Mouse (Mus musculus) midbrain, embryonic 11.5 days (tissue): Measurements from ENCODE around the gene Ercc1. TPM values are rescaled to one million over a fixed set of nuclear protein-coding genes. Genes with fewer than 3 reads are reported as not detected.
A peak's percentile ranks its signal among the peaks of the same experiment; 100 is the strongest.

Source experiments
- ATAC-seq: fragments of 200-750 bp; cut with Nextera tagmentation; 2 replicates; pipeline ENCODE4 v1.8.0; 2017; ENCODE audit warnings: moderate TSS enrichment, moderate library complexity; ENCODE audit not compliant: low FRiP score
- DNase-seq: peaks from one replicate; pipeline ENCODE4 v3.0.0; 2015; ENCODE audit warnings: low spot score; ENCODE audit errors: missing footprints
- H3K27ac ChIP-seq: fragments of 300-500 bp; sonication (generic); 2 replicates; pipeline ENCODE4 v1.5.1; 2014; ENCODE audit warnings: low read depth, low read length
- H3K27me3 ChIP-seq: fragments of 300-500 bp; sonication (generic); 2 replicates; pipeline ENCODE4 v1.6.1; 2014; ENCODE audit warnings: mild to moderate bottlenecking, low read length, moderate library complexity, mixed read lengths; ENCODE audit not compliant: control insufficient read depth, insufficient read depth
- H3K36me3 ChIP-seq: fragments of 300-500 bp; sonication (generic); 2 replicates; pipeline ENCODE4 v1.6.1; 2014; ENCODE audit warnings: mild to moderate bottlenecking, low read length, moderate library complexity, mixed read lengths; ENCODE audit not compliant: control insufficient read depth, insufficient read depth
- H3K4me1 ChIP-seq: fragments of 300-500 bp; sonication (generic); 2 replicates; pipeline ENCODE4 v1.6.1; 2014; ENCODE audit warnings: low read length; ENCODE audit not compliant: control insufficient read depth, insufficient read depth
- H3K4me2 ChIP-seq: fragments of 300-500 bp; sonication (generic); 2 replicates; pipeline ENCODE4 v1.6.1; 2014; ENCODE audit warnings: mild to moderate bottlenecking, moderate library complexity
- H3K4me3 ChIP-seq: fragments of 300-500 bp; sonication (generic); 2 replicates; pipeline ENCODE4 v1.5.1; 2014; ENCODE audit warnings: low read depth, low read length
- H3K9ac ChIP-seq: fragments of 300-500 bp; sonication (generic); 2 replicates; pipeline ENCODE4 v1.6.1; 2014; ENCODE audit warnings: low read length
- H3K9me3 ChIP-seq: fragments of 300-500 bp; sonication (generic); 2 replicates; pipeline ENCODE4 v1.6.1; 2016; ENCODE audit warnings: low read length; ENCODE audit not compliant: control insufficient read depth
- WGBS: fragments of 180-500 bp; shearing (Covaris S2); extraction: QIAGEN DNeasy Blood & Tissue Kit; methylation state at CpG from one replicate; pipeline ENCODE4 v1.1.7; 2014; 5-methylcytosine and 5-hydroxymethylcytosine counted together
- polyA plus RNA-seq: library from polyadenylated mRNA; unstranded; fragments of >200 nt; fragmentation: Nextera tagmentation; extraction: Ambion mirVana; gene quantifications from 2 replicates; pipeline ENCODE4 v1.2.1, GENCODE M21; 2014

Gene Ercc1
- polyA plus RNA-seq, 1 experiment from 2014 or later: 111 TPM

DNA sequence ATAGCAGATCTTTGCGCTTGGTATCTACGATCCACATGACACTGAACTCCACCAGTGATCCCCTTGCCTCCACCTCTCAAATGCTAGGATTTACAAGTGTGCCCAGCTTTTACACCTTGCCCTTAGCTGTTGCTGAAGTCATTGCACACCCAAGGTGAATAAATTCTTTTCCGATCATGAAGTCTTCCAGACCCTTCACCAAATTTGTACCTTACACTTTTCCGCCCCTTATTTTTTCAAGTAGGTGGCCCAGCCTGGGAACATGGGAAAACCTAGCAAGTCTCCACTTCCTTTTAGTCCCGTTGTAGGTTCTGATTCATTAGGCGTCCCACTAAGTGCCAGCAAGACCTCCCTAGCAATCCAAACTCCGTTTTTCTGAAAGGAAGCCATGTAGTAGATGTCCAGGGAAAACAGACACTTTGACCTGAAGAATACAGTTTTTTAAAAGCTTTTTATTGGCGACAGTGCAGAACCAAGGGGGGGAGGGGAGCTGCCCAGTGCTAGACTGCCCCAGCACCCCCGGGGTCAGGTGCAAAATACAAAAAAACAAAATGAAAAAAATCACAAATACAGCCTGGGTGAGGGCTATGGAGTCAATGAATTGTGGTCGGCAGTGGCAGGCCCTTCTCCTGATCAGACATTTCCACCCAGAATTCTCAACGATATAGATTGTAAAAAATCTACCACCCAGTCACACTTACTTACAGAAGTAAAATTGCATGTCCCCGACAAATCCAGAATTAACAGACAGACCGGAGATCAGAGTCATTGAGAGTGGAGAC is 42.1 kb upstream of the Ercc1 start:
- Histone ChIP-seq H3K9me3 (no peaks in the 10 kb centered on the region), H3K4me2 (no peak overlapping the region), H3K36me3 (no peaks in the 10 kb centered on the region), H3K9ac (no peak overlapping the region), H3K4me3 (no peak overlapping the region; the same call in 1 of the 2 replicates), H3K27me3 (peaks cover 56% of the 10 kb centered on the region), H3K4me1 (peaks cover 12% of the 10 kb centered on the region), H3K27ac (no peak overlapping the region)
- DNase-seq: no peak
- WGBS: 52% methylated on average over 13 of the region's 13 CpGs
- ATAC-seq: no peak

DNA sequence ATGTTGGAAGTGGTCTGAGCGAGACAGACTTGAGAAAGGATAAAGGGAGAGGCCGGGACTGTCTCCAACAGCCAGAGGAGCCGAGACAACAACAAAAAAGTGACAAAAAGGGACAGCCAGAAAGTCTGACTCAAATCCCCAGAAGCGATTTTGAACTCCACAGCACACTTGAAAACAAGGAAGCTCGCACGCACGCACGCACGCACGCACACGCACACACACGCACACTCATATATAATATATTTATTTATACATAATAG is 41.6 kb upstream of the Ercc1 start:
- no peak for DNase-seq
- no peak for ATAC-seq
- no peak overlapping the region for H3K4me3 ChIP-seq
- H3K4me1 ChIP-seq: peaks cover 16% of the 10 kb centered on the region
- H3K36me3 ChIP-seq: no peaks in the 10 kb centered on the region
- no peak overlapping the region for H3K4me2 ChIP-seq
- no peak overlapping the region for H3K27ac ChIP-seq
- H3K9ac ChIP-seq: no peak overlapping the region
- H3K27me3 ChIP-seq: peaks cover 56% of the 10 kb centered on the region
- WGBS: 77% methylated on average over 12 of the region's 12 CpGs
- no peaks in the 10 kb centered on the region for H3K9me3 ChIP-seq

DNA sequence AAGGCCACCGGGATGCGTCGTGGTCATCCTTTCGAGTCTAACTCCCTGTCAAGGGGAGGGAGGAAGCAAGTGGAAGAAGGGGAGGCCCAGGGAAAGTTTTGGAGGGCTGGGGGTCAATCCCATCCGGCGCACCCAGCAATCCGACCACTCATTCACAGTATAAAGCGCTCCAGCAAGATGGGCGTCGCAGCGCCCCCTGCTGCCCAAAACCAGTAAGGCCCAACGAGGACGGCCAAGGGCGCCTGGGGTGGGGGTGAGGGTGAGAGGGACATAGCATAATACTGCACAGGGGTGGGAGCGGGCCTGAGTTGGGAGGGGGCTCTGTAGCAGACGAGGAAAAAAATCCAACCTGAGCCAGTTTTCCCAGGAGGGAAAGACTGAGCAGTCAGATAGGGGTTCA is 40.8 kb upstream of the Ercc1 start:
- whole genome bisulfite sequencing: under 1% methylated on average over 16 of the region's 16 CpGs
- H3K4me1 ChIP-seq: peaks cover 19% of the 10 kb centered on the region
- no peaks in the 10 kb centered on the region for H3K36me3 ChIP-seq
- H3K27ac ChIP-seq: no peak overlapping the region
- H3K27me3 ChIP-seq: peaks cover 56% of the 10 kb centered on the region
- peak overlapping the region; percentile 33 for H3K4me2 ChIP-seq
- ATAC-seq: peak; percentile 27
- H3K9me3 ChIP-seq: no peaks in the 10 kb centered on the region
- DNase-seq: peak; percentile 99
- H3K9ac ChIP-seq: 0 out of 2 replicates have a peak overlapping the region, but pooled peaks have one; percentile 22
- H3K4me3 ChIP-seq: no peak overlapping the region

DNA sequence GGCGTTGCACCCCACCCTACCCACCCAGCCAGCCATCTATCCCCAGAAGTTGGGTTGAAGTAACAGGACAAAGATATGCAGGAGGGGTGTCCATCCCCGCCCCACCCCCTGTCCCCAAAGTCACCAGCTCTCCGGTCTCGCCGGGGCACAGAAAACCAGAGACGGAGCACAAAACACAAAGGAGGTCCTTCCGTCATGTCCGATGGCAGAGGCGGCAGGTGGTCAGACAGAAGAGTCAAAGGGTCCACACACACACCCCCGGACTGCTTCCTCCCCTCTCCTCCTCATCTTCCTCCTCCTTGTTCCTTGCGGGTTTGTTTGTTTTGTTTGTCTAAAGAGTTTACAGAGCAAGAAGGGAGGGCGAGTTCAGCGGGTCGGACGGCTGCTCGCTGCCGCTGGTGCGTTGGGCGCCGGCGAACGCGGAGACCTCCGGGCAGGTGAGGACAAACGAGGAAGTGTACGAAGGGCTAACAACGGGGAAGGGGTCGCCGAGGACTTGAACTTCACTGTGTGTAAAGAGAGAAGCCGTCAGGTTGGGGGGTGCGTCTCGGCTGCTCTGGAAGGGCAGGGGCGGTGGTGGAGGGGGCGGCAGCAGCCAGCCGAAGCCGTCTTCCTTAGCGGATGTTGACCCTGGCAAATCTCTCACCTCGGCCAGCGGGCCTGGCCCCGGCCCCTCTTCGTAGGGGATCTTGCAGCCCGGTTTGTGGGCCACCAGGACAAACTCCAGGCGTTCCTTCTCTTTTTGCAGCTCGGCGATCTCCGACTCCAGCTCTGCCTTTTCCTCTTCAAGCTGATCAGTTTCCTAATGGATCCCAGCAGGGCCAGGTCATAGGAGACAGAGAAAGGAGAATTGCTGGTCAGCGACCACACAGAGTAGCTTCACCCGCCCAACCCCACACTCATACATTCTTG is 39.8 kb upstream of the Ercc1 start:
- peak; percentile 90 for DNase-seq
- peak overlapping the region; percentile 37; the same call in 1 of the 2 replicates for H3K9ac ChIP-seq
- peaks cover 56% of the 10 kb centered on the region for H3K27me3 ChIP-seq
- no peak overlapping the region for H3K27ac ChIP-seq
- H3K4me1 ChIP-seq: peaks cover 28% of the 10 kb centered on the region
- peak overlapping the region; percentile 43 for H3K4me2 ChIP-seq
- peak overlapping the region; percentile 22 for H3K4me3 ChIP-seq
- 2% methylated on average over 47 of the region's 48 CpGs for WGBS
- no peaks in the 10 kb centered on the region for H3K36me3 ChIP-seq
- H3K9me3 ChIP-seq: no peaks in the 10 kb centered on the region
- ATAC-seq: no peak

DNA sequence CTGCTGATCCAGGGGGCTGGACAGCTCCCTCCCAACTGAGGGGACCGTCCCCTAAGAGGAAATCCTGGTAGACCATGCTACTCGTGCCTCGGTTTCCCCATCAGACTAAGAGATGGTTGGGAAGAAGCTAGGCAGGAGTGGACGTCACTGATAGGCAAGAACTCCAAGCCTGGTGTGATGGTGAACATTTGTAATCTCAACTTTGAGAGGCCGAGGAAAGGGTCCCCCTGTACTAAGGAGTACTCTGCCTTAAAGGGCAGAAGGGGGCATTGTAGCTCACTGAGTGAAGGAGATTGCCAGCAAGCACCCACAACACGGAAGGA is 39.2 kb upstream of the Ercc1 start:
- 0 out of 2 replicates have a peak overlapping the region, but pooled peaks have one; percentile 22 for H3K4me3 ChIP-seq
- no peak overlapping the region for H3K9ac ChIP-seq
- DNase-seq (no peak), ATAC-seq (no peak)
- WGBS: 8% methylated on average over 6 of the region's 6 CpGs
- peaks cover 56% of the 10 kb centered on the region for H3K27me3 ChIP-seq
- H3K4me2 ChIP-seq: no peak overlapping the region; the same call in 1 of the 2 replicates
- no peak overlapping the region for H3K27ac ChIP-seq
- H3K36me3 ChIP-seq: no peaks in the 10 kb centered on the region
- H3K9me3 ChIP-seq: no peaks in the 10 kb centered on the region
- peaks cover 28% of the 10 kb centered on the region for H3K4me1 ChIP-seq

DNA sequence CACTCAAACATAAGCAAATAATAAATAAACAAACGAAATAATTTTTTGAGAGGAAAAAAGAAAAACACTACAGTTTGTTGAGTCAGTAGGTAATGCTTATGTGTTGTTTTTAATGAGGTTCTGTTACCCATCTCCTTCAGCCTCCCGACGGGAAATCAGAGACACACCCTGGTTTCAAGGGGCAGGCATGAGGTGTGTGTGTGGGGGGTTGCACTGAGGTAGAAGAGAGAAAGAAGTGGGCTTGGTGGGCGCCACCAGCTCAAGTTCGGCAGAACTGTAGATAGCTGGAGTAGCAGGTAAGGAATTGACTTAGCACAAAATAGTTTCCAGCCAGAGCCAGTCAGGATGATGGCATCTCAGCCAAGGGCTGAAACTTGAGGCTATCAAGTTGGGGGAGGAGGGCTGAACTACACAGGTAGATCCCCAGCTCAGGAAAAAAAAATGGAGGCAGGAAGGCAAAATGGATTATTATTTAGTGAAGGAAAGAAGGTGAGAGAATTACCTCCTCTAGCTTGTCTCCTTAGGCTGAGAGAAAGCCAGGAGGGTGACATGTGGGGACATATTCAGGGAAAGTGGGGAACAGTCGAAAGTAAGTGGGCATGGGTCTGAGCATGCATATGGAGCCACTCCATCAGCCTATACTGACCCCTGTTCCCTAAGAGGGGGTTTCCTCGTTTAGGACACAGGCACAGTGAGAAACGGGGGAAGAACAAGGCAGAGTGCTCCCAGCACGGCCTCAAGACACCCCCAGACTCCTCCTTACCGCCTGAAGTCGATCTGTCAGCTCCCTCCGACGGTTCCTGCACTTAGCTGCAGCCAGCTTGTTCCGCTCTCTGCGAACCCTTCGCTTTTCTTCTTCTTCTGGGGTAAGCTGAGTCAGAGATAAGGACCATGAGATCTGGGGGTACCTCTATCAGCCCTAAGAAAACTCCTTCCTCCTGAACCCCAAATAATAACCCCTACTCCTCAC is 38.5 kb upstream of the Ercc1 start:
- no peak for ATAC-seq
- peaks cover 30% of the 10 kb centered on the region for H3K4me1 ChIP-seq
- 54% methylated on average over 16 of the region's 16 CpGs for WGBS

DNA sequence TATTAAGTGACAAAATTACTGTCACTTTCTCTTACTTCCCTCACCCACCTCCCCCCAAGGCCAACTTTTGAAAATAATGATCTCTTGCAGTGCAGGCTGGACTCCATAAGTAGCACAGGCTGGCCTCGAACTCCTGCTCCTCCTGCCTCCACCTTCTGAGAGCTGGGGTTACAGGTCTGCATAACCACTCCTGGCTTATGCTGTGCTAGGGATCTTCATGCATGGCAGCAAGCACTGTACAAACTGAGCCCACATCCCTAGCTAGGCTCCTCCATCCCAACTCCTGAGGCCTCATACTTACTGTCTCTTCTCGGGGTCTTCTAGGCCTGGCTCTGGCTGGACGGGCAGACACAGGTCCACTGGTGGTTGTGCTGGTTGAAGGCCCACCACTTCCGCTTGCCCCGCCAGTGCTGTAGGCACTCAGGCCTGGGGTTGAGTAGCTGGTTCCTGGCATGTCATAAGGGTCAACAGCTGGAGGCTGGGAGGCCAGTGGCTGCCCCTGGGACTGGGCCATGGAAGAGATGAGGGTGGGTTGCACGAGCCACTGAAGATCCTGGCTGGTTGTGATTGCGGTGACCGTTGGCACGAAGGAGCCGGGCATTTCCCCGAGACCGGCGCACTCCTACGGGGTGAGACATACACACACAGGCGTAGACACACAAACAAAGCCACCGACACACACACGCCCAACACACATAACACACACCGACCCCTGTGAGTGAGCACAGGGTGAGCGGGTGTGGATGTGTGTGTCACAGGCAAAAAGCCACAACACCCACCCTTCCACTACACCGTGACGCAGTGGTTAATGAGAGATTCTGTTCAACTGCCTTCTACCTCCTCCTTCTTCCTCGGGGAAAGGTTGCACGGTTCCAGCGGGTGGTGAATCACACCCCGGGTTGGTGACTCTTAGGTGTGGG is 37.5 kb upstream of the Ercc1 start:
- DNase-seq (peak; percentile 69), ATAC-seq (no peak)
- Histone ChIP-seq H3K27ac (no peak overlapping the region), H3K9ac (no peak overlapping the region), H3K27me3 (peaks cover 50% of the 10 kb centered on the region), H3K4me2 (no peak overlapping the region), H3K9me3 (no peaks in the 10 kb centered on the region), H3K36me3 (no peaks in the 10 kb centered on the region), H3K4me3 (no peak overlapping the region), H3K4me1 (peaks cover 26% of the 10 kb centered on the region)
- WGBS: 64% methylated on average over 25 of the region's 25 CpGs

More for the DNA sequence above, 38.5 kb upstream of the Ercc1 start:
- peaks cover 56% of the 10 kb centered on the region for H3K27me3 ChIP-seq
- no peak overlapping the region for H3K9ac ChIP-seq
- H3K27ac ChIP-seq: no peak overlapping the region
- H3K36me3 ChIP-seq: no peaks in the 10 kb centered on the region
- H3K9me3 ChIP-seq: no peaks in the 10 kb centered on the region
- no peak overlapping the region for H3K4me2 ChIP-seq
- H3K4me3 ChIP-seq: no peak overlapping the region
- DNase-seq: peak; percentile 73
